Mouse (Mus musculus) naive thymus-derived CD4-positive, alpha-beta T cell, adult 2 months (primary cell): Measurements from ENCODE around the gene Mrpl48.
A peak's percentile ranks its signal among the peaks of the same experiment; 100 is the strongest.

Experiments
- DNase-seq: peaks from one replicate; pipeline ENCODE4 v3.0.0-alpha.2; 2011; ENCODE audit warnings: low read depth

The Mrpl48 gene

GRCm38 (mm10) chr7:100589816-100590215 is 18.3 kb downstream of the Mrpl48 start:
- peak; percentile 57 for DNase-seq

DNA sequence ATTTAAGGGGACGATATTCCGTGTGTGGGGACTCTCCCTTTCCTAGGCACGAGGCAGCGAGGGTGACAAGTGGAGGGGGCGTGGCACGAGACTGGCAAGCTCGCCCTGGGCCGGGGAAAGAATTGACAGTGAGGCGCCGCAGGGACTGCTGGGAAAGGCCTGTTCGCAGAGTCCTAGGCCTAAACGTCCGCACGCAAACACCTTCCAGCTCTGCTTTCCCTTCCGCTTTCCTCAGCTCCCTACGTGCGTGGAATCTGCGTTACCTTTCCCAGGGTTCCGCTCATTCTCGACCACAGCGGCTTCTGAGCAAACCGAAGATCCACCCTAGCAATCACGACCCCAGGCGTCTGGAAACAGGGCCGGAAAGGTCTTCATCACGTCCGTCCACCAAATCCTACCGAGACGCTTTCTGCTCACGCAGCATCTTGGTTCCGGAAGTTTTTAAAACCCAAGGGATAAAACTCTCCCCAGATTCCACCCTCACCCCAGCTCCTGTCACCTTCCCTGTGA is 25.3 kb downstream of the Mrpl48 start:
- DNase-seq = peak; percentile 93

GRCm38 (mm10) chr7:100582235-100582634 is 25.9 kb downstream of the Mrpl48 start:
- DNase-seq = no peak

DNA sequence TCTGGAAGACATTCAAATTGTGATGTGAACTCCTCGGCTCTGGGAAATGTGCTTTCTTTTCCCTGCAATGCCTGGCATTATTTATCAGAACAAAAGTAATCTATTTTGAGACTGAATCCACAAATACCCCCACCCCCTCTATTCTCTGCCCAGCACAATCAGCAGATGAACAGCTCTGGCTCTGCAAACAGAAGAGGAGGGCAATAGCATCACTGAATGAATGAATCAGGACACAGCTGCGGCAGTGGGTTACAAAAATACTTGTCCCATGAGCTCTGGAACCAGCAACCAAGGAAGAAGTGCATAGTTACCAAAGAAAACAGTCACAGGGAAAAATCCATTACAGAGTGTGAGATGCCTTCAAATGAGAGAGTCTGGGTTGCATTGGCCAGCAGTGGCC is 29.3 kb downstream of the Mrpl48 start:
- DNase-seq = no peak

DNA sequence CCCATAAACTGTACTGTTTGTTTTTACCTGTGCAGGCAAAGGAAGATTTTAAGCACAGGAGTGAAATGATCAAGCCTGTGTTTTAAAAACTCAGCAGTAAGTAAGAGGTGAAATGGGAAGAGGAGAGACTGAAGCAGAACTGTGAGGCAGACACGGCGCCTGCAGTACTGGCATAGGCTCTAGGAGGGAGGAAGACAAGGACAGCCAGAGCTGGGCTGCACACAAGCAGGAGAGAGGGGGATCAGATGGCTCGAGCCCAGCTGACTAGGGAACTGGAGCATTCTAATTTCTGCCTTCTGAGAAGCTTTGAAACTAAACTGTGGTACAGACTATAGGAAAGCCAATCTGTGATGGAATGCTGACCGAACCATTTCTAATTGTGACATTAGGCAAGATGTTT is 35.4 kb downstream of the Mrpl48 start:
- DNase-seq = no peak

GRCm38 (mm10) chr7:100572061-100572460 is 36.0 kb downstream of the Mrpl48 start:
- DNase-seq = no peak

DNA sequence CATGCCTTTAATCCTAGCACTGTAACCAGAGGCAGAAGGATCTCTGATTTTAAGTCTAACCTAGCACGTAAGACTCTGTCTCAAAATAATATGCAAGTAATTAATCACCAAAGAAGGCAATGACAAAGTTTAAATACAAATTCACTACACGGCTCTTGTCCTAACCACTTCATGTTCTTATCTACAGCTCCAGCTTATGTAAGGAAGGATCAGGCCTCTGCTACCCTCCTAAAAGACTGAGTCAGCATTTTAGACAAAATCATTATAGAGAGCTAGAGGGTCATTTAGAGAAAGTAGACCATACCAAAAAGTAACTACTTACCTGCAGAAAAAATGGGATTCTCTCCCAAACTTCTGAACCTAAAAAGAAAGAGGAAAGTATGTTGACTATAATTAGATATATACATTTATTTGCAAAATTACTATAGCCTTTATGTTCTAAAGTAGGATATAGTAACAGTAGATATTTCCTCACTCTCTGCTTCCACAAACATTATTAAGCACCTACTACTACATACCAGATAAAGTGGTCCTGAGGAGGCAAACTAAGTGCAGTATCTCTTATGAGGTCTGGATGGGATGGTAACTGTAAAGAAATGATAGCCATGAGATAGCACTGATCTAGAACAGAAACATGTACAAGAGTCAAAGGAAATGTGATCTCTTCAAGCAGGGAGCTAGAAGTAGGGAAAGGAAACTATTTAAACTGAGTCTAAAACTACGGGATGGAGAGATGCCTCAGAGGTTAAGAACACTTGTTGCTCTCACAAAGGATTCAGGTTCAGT is 37.0 kb downstream of the Mrpl48 start:
- DNase-seq = no peak

GRCm38 (mm10) chr7:100569907-100570306 is 38.2 kb downstream of the Mrpl48 start:
- no peak for DNase-seq

GRCm38 (mm10) chr7:100567238-100567637 is 40.9 kb downstream of the Mrpl48 start:
- DNase-seq = peak; percentile 38

DNA sequence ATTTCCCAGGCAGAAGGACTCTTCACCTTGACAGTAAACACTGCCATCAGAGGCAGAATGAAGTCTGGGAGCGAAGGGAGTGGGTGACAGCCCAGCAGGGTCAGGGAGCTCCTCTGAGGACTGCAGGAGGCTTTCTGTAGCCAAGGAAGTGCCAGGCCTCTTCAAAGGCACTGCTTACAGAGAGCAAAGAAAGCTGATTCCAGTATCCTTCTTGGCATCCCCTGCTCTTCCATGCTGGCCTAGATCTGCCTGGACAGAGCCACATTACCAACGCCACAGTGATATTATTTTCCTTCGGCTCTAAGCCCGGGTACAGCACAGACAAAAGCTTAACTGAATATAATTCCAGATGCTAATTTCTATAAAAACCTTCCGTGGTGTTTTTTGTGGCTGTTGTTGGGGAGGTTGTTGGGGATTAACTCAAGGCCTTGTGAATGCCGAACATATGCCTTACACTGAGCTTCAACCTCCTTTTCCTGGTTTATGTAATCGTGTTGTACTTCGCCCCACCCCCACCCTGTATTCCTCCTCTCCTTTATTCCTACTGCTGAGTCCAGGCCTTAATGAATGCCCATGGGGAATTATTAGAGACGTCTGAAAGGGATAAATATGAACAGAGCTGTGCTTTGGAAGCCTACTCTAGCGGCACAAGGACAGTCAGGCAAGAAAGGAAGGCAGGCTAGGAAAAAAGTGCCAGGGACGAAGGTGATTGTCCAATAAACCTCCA is 46.1 kb downstream of the Mrpl48 start:
- DNase-seq = no peak

DNA sequence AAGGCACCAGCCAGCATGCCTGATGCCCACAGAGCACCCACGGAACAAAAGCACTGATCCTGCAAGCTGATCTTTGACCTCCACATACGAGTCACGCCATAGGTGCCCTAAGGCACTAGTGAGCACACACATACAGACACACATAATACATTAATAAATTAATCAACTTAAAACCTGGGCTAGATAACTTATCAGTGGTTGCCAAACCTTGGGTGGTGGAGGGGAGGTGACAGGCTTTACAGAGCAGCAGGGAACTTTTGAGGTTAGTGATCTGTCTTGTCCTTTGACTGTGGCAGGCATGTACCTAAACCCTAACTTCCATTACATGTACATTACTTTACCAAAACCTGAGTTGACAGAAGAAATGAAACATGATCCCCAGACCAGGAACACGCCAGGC is 48.8 kb downstream of the Mrpl48 start:
- DNase-seq = no peak

DNA sequence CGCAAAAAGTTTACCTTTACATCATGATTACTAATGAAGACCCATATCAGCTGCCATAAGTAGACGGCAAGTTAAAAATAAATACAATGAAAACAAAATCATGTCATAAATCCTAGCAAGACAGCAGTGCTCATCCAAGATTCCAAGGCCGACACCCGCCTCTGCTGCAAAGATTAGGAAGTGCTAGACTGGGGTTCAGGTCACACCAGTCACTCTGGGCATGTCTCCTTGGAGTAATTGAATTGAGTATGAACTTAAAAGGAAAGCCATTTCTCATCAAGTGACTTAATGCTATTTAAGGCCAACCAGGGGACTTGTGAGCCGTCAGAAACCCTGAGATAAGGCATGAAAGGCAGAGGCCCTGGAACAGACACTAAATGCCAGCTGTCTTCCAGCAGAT is 50.9 kb downstream of the Mrpl48 start:
- no peak for DNase-seq

- DNase-seq = no peak
Observed at GRCm38 (mm10) chr7:100555431-100555951, 52.6 kb downstream of the Mrpl48 start.

DNA sequence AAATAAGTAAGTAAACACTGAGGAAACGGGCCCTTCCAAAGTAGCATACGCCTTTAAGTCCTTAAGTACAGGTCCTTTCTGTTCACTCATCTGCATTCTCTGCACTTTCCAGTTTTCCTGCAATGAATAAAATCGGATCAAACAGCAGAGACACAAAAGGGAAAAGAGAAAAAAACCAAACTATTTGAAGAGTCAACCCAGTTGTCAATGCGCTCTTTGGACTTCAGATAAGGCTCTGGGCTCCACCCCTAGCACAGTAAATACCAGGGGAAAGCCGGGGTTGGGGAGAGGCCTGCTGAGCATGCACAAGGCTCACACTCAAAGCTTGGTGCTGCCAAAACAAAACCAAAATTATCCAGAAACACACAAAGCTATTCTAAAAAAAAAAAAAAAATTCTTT is 53.2 kb downstream of the Mrpl48 start:
- DNase-seq = no peak

DNA sequence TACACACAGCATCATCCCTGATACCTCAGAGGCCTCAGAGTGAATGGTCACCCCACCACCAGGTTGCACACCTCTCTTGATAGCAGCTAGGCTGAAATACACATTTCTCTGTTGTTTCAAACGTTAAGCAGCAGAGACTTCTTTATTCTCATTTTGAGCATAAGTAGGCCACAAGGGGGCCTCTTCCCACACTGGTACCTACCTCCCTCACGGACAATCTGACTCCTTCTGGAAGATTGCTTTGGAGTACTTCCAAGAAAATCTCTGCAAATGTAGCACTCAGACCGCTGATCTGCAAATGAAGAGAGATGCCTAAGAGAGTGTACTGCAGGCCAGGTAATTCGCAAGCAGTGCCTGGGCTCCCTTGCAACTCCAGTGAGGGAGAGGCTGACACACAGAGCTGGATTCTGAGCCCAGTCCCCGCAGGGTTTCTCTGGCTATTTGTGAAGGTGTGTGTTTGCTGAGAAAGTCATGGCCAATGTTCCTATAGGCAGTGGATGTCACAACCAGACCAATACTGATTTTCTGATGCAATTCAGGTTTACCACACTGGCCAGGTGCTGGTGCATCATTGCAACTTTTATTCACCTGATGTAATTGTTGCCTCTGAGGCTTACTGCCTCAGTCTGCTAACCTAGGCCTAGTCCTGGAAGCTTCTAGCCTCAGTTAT is 57.6 kb downstream of the Mrpl48 start:
- no peak for DNase-seq

- no peak for DNase-seq
Observed at GRCm38 (mm10) chr7:100549796-100550195, 58.3 kb downstream of the Mrpl48 start.

DNA sequence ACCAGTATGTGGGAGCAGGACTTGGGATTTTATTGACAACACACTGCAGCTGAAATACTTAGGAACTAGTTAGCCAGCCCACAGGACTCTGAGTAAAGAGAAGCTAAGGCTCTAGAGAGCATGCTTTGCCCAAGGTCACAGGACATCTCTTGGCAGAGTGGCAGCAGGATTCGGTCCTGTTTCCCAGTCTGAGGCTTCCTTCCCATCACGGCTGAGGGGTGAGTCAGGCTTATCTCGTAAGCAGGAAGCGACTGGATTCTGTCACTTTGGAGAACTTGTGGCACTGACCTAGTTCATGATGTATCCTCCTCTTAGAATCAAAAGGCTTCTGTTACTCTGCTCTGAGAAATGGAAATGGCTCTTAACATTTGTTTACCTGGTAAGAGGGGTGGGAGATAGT is 60.5 kb downstream of the Mrpl48 start:
- DNase-seq = no peak

GRCm38 (mm10) chr7:100544437-100544836 is 63.7 kb downstream of the Mrpl48 start:
- DNase-seq = no peak

GRCm38 (mm10) chr7:100539516-100539915 is 68.6 kb downstream of the Mrpl48 start:
- no peak for DNase-seq

DNA sequence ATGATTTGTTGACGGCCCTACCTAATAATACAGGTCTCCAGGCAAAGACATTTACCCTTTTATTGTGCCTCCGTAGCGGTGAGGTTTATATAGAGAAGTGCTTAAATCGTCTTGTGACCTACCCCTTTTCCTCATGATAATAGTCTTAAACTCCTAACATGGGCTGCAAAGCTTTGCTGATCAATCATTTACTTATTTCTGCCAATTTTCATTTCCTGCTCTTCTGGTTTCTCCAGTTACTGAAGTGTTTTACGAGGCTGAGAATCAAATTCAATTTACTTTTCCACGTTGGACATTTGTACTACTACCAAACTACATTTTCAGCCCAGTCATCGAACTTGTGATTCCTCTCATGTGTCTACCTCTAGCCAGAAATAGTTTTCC is 70.6 kb downstream of the Mrpl48 start:
- DNase-seq = no peak

DNA sequence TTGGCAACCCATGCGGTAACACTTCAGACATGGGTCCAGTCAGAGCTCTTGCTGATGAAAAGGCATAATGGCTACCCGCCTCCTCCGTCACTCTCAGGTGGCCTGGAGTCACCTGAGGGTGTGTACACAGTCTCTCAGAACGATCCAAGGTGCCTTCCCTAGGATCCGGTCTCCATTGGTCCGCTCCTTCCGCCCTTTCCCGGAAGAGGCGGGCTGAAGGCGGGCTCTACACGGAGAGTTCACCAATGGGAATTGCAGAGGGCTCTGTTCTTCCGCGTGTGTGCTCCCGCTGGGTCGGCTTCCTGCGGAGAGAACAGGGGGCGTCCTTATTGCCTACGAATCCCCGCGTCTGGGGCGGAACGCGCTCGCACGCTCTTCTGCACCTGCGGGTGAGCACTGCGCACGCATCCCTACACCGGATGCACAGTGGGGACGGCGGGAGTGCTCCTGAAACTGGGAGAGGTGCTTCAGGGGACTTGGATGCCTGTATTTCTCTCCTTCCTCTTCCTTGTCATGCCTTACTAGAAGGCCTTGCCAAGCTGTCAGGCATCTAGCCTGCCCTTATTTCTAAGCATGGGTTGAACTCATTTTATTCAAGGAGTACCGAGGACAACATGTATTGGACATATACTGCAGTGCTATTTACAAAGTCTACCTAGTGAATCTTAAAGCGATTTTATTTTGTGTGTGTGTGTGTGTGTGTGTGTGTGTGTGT is 71.1 kb downstream of the Mrpl48 start, which contains the start of gene Coa4:
TSS of gene Coa4 (plus strand) at position 268 of the 715 bp plus-strand sequence.
- peak; percentile 95 for DNase-seq

- no peak for DNase-seq
Observed at GRCm38 (mm10) chr7:100535831-100536230, 72.3 kb downstream of the Mrpl48 start.
